Mouse (Mus musculus): ENCODE data around the gene Fam216a. TPM values are rescaled to one million over a fixed set of nuclear protein-coding genes. Genes with fewer than 3 reads are reported as not detected.

Gene Fam216a
- total RNA-seq, 2 experiments from 2014 or later = 69.7 to 73.1 TPM

DNA sequence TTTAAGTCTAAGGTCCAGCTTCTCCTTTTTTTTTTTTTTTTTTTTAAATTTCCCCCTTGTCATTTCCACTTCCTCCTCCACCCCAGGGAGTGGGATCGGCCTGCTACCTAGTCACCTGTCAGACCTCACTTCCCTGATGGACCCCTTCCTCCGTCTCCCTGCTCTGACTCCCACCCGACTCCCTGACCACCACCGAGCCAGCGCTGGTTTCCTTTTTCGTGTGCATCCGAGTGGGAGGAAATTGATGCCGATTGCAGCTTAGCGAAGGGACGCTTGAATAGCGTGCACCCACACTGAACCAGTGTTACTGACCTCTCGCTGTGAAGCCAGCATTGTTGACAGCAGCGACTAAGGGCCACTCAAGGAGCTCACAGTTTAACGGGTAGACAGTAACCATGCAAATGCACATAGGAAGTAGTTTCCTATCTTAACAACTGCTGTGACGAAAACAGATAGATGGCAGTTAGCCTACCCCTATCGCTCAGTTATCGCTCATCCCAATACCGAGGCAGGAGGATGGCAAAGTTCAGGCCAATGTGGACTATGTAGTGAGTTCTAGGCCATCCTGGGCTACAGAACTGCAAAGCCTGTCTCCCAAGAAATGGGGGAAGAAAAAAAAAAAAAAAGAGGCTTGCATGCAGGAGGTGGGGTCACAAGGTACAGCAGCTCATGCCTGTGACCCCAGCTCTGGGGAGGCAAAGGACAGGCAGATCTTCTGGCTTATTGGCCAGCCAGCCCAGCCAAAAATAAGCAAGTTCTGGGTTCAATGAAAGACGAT lies 20.3 kb upstream of the Fam216a start:
- no peak for DNase-seq (ENCODE audit: low spot score in 2 of 2)
- intact Hi-C loops (cut with DNase I) = no loop called here

DNA sequence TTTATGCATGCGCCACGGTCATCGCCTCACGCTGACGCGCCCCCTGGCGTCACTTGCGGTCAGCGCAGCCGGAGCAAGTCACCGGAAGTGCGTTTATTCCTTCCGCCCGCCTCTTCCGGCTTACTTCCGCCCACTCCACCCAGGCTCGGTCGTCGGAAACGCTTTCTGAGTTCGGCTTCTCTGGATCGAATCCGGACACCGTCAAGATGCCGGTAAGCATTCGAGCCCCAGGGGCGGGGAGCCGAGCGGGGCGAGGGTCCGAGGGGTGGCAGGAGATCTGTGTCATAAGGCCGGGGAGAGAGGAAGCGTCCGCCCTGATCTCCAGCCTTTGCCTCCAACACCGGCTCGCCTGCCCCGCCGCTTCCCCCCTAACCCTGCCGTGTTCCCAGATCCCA lies 19.6 kb upstream of the Fam216a start, which contains the start of gene Arpc3:
TSS of gene Arpc3 (plus strand) at position 93 of the 395 bp plus-strand sequence.
- DNase-seq (ENCODE audit: low spot score in 2 of 2) = peak; percentile 88 to 89
- intact Hi-C loops (cut with DNase I) = no loop called here

DNA sequence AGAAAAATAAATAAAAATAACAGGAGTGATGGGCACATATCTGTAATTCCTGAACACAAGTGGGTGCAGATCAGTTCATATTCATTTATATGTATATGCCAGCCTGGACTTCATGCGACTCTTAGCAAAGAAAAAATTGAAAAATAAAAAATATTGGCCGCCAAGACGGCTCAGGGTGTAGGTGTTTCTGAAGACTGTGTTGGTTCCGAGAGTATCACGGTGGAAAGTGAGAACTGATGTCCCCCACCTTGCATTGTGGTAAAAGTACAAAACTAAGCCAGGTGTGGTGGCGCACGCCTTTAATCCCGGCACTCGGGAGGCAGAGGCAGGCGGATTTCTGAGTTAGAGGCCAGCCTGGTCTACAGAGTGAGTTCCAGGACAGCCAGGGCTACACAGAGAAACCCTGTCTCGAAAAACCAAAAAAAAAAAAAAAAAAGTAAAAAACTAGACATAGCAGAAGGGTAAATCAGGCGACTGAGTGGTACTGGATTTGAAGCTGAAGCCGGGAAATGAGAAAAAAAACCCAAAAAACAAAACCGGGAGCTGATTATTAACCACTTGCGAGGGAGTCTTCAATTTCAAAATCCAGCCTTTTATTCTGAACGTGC lies 19.1 kb upstream of the Fam216a start:
- intact Hi-C loops (cut with DNase I) = no loop called here
- DNase-seq (ENCODE audit: low spot score in 2 of 2) = no peak

DNA sequence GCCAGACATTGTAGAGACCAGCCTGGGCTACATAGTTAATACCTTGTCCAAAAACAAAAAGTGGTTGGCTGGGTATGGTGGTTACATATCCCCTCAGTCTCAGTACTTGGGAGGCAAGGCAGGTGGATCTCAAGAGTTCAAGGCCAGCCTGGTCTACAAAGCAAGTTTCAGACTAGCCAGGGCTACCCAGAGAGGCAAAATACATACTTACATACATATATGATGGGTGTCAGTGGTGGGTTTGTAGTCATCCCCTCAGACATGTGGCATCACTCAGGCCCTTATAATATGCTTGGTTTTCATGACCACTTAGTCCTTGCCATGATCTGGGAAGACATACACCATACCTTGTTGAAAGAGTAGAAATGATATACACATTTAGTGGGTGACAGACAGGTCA lies 18.5 kb upstream of the Fam216a start:
- DNase-seq (ENCODE audit: low spot score in 2 of 2) = no peak
- intact Hi-C loops (cut with DNase I) = no loop called here

DNA sequence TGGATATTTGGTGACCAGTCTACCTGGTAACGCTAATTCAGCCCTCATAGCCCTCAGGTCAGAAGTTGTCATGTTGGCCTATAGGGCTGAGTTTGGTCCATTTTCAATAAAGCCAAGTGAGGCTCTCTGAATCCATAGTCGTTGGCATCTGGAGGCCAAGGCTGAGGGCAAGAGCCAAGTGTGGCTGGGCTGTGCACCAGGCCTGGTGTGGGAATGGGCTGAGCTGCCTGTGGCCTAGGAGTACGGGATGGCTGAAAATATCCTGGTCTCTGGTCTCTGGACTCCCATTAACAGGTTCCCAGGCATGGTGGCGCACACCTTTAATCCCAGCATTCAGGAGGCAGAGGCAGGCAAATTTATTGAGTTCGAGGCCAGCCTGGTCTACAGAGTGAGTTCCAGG lies 17.8 kb upstream of the Fam216a start:
- intact Hi-C loops (cut with DNase I) = no loop called here

DNA sequence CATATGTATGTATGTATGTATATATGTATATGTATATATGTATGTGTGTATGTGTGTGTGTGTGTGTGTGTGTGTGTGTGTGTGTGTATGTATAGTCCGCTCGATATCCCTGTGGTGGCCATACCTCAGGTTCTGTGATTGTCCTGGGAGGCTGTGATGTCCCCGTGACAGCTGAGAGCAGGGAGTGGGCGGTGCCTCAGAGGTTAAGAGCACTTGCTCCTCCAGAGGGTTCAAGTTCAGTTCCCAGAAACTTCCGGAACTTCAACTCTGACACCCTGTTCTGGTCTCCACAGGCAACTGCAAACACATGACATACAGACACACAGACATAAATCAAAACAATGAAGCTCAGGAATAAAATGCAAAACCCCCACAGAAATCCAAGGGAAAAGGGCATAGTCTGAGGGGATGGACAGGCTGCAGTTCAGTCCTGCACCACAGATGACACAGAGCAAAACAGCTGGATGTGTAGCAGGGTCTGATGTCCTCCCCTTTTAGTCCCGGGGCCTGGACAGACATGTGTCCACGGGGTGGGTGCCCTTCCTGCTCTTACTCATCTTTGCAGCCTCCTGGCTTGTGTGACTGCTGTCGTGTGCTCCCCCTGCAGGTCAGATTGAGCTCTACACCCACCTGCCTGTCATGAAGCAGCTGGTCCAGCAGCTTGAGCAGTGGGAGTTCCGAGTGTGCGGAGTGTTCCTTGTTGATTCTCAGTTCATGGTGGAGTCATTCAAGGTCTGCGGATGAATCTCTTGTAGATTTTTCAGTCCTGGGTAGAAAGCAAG lies 7.4 kb upstream of the Fam216a start:
- intact Hi-C loops (cut with DNase I) = no loop called here
- DNase-seq (ENCODE audit: low spot score in 2 of 2) = peak; percentile 64 to 79

More for the DNA sequence above, 17.8 kb upstream of the Fam216a start:
- DNase-seq (ENCODE audit: low spot score in 2 of 2) = no peak

DNA sequence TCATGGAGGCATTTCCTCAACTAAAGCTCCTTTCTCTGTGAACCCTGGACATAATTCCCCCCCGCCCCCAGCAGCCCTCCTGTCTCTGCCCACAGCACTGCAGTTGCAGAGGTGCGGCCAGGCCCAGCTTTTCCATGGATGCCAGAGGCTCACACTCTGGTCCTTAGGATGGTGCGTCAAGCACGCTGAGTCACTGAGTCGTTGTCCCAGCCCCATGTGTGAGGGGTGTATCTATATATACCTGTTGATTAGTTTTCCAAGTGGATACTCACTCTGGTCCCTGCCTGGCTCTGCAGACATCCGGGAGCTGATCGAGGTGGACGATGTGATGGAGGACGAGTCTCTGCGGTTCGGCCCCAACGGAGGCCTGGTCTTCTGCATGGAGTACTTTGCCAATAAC lies 6.0 kb upstream of the Fam216a start:
- no peak for DNase-seq (ENCODE audit: low spot score in 2 of 2)
- intact Hi-C loops (cut with DNase I) = no loop called here

DNA sequence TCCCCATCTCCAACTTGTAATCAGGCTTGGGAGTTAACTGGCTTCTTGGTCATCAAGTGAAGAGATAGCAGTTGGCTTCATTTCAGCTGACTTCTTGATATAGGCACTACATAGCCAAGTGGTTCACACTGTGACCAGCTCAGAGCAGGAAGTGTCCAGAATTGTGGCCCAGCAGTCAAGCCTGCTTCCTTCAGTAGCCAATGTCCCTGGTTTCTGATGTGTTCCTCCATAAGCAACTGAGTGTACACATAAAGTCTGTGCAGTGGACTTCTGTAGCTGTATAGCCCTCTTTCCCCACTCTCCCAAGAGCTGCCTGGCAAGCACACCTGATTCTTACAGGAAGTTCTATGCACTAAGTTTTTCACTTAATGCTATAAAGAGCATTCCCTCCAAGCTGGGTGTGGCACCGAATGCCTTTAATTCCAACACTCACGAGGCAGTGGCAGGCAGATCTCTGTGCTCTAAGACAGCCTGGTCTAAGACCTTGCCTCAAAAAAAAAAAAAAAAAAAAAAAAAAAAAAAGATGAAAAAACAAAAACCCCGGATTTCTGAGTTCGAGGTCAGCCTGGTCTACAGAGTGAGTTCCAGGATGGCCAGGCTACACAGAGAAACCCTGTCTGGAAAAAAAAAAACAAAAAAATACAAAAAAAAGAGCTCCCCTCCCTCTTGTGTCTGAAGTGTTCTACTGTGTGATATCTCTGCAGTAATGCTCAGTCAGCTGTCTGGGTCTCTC lies 5.1 kb upstream of the Fam216a start:
- no peak for DNase-seq (ENCODE audit: low spot score in 2 of 2)
- intact Hi-C loops (cut with DNase I) = no loop called here

DNA sequence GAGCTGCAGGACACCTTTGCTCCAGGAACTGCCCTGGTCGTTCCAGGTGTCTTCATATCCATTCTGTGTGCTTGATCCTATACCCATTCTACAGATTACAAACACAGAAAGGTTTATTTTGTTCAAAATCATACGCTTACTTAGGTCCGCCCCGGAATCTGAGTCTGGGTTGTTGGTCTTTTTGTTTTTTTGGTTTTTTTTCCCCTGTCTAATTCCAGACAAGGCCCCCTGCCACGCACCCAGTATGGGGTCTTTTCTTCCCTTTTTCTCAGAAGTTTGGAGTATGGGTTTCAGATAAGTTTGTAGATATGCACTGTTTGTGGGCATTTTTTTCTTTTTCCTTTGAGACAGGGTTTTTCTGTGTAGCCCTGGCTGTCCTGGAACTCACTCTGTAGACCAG lies 714 bp upstream of the Fam216a start:
- intact Hi-C loops (cut with DNase I) = loop anchor here (1.0 kb wide), 1 partner anchor 19 kb away; the partner anchor contains the start of genes Rad9b and Vps29
- no peak for DNase-seq (ENCODE audit: low spot score in 2 of 2)

DNA sequence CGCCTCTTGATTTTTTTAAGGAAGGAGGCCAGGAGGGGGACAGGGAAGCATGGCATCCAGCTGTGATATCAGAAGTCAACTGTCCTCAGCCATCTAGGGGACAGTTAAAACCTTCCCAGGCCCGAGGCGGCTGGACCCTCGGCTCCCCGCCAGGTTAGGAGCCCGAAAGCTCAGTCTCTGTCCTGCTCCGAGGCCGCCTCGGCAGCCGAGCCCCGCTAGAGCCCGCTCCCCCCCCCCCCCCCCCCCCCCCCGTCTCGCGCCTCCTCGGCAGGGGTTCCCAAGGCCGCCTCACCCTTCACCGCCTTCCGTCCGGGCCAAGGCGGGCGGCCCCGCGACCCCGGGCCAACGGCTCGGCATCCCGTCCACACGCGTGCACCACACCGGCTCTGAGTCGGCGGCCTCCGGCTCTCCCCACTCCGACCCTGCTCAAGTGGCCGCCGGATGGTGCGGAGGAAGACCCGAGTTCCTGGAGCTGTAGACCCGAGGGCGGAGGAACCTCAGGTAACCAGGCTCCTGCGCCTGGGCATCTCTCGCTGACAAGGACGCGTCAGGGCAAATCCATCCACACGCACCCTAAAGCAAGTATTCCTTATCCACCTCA lies 473 bp downstream of the Fam216a start, which contains the start of gene Gpn3:
TSS of gene Gpn3 (plus strand) at position 286 of the 601 bp plus-strand sequence.
- intact Hi-C loops (cut with DNase I) = loop anchor here (1.0 kb wide), 1 partner anchor 17 kb away; the partner anchor contains the start of genes Rad9b and Vps29
- no peak for DNase-seq (ENCODE audit: low spot score in 2 of 2)

DNA sequence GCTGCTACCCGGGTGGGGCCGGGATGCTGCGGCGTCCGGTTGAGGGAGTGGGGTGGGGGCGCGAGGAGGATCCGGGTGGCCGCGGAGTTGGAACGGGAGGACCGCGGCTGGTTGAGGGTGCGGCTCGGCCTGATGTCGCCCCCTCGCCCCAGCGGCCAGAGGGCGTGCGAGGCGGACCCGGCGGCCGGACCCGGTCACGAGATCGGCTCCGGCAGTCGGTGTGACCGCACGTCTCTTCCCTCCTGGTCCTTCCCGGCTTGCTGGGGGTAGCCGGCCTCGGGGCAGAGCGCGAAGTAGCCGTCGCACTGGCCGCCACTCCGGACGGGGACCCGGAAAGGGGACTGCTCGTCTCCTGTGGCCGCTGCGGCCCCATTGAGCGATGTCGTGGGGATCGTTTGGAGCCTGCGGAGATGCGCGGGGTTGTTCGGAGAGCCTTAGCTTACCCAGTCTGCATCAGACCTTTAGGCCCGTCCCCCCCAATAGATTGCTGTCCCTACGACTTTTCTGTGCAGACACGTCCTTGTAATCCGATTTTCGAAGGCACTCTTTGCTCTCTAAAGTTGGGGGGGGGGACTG lies 17.6 kb downstream of the Fam216a start:
- DNase-seq (ENCODE audit: low spot score in 2 of 2) = no peak
- intact Hi-C loops (cut with DNase I) = loop anchor here (1.0 kb wide), 1 partner anchor 18 kb away; the partner anchor contains the start of gene Fam216a

DNA sequence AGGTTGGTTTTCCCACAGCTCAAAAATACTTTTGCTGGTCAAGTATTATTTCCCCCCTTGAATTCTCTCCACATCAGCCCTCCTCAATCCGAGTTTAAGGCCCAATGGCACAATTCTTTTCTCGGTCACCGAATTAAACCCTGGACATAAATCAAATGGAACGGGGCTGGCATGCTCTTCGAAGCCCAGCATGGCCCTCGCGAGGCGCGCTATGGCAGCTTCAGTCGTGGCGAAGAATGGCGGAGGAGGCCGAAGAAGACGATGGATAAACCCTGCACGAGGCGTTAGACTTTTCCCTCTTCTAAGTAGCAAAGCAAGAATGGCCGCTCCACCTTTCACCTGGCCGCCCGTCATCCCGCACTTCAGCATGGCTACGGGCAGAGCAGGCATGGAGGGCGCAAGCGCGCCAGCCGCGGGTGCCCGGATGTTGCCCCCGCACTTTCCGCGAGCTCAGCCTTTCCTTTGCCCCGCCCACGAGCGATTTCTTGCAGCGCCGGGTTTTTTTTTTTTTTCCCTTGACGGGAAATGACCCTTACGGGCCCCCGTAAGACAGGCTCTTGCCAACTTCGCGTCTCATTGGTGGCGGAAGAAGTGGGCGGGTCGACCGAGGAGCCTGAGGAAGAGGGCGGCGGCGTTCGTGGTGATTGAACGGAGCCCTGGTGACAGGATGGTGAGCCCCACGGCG lies 18.2 kb downstream of the Fam216a start, which contains the start of the genes Rad9b and Vps29:
TSS of gene Rad9b (minus strand) at position 427 of the 685 bp plus-strand sequence.
TSS of gene Vps29 (plus strand) at position 563 of the 685 bp plus-strand sequence.
- intact Hi-C loops (cut with DNase I) = loop anchor here (1.0 kb wide), 1 partner anchor 18 kb away; the partner anchor contains the start of gene Fam216a
- DNase-seq (ENCODE audit: low spot score in 2 of 2) = peak; percentile 98 to 99

DNA sequence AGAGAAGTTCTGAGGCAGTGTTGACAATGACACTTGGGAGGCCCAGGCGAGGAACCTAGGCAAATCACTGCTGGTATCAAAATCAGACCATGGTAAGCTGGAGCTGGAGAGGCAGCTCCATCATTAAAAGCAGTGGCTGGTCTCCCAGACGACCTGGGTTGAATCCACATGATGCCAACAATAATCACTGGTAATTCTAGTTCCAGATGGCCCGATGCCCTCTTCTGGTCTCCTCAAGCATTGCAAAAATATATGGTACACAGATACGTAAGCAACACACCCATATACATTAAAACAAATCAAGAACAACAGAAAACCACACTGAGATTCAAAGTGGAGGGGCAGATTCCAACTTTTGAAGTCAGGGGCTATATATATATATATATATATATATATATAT lies 26.4 kb downstream of the Fam216a start:
- intact Hi-C loops (cut with DNase I) = no loop called here
- DNase-seq (ENCODE audit: low spot score in 2 of 2) = no peak

DNA sequence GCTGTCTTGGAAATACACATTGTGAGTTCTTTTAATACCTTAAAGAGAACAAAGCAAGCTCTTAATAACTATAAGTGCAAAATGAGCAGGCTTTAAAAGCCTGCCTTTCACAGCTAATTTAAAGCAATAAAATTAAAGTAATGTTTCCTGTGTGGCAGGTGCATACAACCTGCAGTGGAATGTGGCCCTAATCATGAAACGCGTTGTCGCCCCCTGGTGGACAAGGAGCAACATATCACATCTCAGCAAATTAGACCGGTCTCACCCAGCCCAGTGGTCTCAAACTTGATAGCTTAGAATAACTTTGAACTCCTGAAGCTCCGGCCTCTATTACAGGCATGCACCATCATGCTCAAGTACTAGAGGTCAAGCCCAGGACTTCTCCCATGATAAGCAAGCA lies 27.9 kb downstream of the Fam216a start:
- intact Hi-C loops (cut with DNase I) = loop anchor here (1.0 to 5.0 kb wide), 2 partner anchors 76 to 212 kb away; no protein-coding TSS in a partner anchor
- peak; percentile 65 to 70 for DNase-seq (ENCODE audit: low spot score in 2 of 2)

DNA sequence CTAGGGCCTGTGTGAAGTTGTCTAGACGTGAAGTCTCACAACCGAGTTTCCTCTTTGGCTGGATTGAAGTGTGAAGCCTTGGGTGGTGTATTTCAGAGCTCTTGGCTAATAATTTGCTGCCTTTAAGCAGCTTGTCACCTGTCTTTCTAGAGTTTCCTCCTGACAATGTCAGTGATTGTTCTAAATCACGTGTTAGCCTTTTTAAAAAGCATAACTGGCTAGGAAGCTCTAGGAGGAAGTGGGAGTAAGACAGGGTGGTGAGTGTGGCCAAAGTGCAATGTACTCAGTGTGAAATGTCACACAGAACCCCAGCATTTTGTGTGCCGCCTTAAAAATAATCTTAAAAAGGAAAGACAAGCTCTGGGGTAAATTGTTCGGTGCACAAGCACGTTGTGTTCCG lies 28.4 kb downstream of the Fam216a start:
- no peak for DNase-seq (ENCODE audit: low spot score in 2 of 2)
- intact Hi-C loops (cut with DNase I) = loop anchor here (1.0 to 5.0 kb wide), 2 partner anchors 75 to 211 kb away; no protein-coding TSS in a partner anchor

DNA sequence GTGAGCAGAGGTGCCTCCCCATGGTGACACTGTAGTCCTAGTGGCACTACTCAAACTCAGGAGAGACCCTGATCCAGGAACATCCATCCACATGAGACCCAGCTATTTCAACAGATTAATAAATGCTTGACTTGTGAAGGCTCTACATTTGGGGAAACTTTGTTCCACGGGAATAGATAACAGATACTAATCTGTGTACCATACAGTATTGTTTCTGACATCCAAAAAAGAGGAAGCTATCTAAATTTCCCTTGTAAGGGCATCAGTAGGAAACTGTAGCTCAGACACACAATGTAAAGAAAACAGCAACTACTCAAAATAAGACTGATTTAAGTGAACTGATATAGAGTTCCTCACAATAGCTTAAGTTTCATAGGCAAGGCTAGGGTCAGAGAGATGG lies 29.3 kb downstream of the Fam216a start:
- intact Hi-C loops (cut with DNase I) = loop anchor here (5.0 kb wide), 1 partner anchor 211 kb away; no protein-coding TSS in a partner anchor
- no peak for DNase-seq (ENCODE audit: low spot score in 2 of 2)

DNA sequence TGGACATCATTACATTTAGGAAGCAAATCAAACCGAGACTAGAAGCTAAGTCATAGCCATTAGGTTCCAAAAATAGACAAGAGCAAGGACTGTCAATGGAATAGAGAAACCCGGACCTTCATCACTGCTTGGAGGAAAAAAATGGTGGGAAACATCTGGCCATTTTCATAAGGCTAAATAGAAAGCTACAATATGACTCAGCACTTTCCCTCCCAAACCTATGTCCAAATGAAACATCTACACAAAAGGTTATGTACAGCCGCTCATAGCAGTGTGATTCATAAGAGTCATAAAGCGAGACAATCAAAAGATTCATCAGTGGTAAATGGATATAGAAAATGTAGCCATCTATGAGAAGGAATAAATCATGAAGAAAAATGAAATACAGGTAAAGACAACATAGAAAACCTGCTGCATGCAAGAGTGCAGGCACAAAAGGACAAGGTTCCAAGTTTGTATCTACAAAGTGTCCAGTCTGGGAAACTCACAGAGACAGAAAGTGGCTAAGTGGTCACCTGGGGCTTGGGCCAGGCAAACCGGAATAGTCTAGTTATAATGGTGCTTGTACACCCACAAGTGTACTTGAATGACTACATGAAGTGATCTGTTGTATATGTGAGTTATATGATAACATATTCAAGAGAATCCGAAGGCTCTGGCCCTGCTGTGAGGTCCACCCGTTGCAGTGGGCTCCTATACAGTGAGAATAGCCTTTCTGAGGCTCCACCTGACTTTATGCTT lies 35.4 kb downstream of the Fam216a start:
- intact Hi-C loops (cut with DNase I) = no loop called here
- DNase-seq (ENCODE audit: low spot score in 2 of 2) = no peak

All from left cerebral cortex, postnatal 36 days (tissue).